Mouse (Mus musculus) large intestine, adult 2 months (tissue): ENCODE results near the gene Ak2. TPM values are rescaled to one million over a fixed set of nuclear protein-coding genes. Genes with fewer than 3 reads are reported as not detected.

ENCODE experiments used
- DNase-seq: peaks from one replicate; pipeline ENCODE4 v3.0.0-alpha.2; 2012; ENCODE audit warnings: low read depth, low spot score
- WGBS: fragments of 180-500 bp; shearing (Covaris S2); methylation state at CpG from one replicate; pipeline ENCODE4 v1.1.7; 2018; 5-methylcytosine and 5-hydroxymethylcytosine counted together
- polyA plus RNA-seq: library from polyadenylated mRNA; depleted of rRNA; stranded (reverse); fragments of >200 nt; gene quantifications from 2 replicates; pipeline ENCODE4 v1.2.3, GENCODE M21; 2012

Gene Ak2
- polyA plus RNA-seq, 1 experiment: 141 TPM

DNA sequence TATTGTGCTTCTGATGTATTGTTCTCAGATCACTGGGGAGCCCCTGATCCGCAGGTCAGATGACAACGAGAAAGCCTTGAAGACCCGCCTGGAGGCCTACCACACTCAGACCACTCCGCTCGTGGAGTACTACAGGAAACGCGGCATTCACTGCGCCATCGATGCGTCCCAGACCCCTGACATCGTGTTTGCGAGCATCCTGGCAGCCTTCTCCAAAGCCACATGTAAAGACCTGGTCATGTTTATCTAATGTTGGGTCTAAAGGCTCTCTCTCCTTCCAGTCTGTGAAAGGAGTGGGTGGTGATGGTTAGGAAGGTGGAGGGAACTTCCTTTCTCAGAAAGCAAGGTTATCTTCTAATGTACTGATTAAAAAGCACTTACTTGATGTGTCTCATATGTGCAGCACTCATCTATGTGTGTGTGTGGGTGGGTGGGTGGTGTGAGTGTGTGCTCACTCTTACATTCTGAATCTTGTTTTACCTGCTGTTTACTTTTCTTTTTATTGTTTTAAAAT is 16.3 kb downstream of the Ak2 start:
- 89% methylated on average over 12 of the region's 12 CpGs for WGBS
- no peak for DNase-seq

DNA sequence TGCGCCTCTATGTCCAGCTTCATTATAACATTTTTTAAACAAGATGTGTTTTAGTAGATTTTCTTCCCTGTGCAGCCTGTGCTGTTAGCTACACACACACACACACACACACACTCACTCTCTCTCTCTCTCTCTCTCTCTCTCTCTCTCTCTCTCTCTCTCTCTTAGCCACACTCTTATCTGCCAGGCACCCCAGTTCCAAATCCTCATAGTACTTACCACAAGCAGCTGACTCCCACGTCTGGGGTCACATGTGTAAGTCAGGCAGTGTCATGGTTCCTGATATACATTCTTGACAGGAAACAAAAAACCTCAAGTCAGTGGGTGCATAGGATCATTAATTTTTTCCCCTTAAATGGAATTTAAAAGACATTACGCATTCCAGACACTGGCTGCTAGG is 16.9 kb downstream of the Ak2 start:
- DNase-seq: no peak
- 84% methylated on average over 3 of the region's 3 CpGs for WGBS

DNA sequence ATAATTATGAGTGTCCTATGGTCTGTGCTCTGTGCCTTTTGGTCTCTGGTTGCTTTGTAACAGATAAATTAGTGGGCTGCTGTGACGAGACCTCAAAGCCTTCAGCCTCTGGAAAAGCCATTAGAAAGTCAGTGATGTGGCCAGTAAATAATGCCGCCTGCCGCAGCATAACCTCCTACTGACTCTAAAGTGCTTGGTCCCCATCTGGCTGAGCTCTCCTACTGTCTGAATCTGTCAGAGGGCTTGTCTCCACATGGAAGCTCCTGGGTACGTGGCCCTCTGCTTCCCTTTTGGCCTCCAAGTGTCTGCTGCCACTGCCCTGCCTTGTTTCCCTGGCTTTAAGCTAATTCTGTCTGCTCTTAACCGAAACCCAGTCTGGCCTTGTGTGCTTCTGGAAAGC is 17.8 kb downstream of the Ak2 start:
- WGBS: 72% methylated on average over 5 of the region's 5 CpGs
- no peak for DNase-seq

DNA sequence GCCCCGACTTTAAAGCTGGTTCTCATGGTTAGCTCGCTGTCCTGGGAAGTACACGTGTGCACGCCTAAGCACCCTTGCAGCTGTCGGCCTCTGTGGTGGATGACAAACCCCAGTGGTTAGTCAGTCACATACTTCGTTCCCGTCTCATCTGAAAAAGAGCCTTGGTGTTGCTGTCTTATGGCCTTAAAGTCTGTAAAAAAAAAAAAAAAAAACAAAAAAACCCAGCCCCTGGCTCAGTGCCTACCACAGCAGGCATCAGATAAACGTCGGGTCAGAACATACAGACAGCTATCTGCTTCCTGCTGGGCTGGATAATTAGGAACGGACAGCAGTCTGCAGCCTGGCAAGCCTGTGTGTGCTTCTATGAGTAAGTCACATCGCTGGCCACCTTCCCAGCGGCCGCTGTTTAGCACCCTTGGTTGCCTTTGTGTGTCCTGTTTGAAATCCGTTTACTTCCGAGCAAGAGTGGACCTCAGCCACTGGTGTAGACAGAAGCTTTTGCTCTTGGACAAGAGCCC is 19.9 kb downstream of the Ak2 start:
- DNase-seq: no peak
- 28% methylated on average over 15 of the region's 15 CpGs for WGBS

DNA sequence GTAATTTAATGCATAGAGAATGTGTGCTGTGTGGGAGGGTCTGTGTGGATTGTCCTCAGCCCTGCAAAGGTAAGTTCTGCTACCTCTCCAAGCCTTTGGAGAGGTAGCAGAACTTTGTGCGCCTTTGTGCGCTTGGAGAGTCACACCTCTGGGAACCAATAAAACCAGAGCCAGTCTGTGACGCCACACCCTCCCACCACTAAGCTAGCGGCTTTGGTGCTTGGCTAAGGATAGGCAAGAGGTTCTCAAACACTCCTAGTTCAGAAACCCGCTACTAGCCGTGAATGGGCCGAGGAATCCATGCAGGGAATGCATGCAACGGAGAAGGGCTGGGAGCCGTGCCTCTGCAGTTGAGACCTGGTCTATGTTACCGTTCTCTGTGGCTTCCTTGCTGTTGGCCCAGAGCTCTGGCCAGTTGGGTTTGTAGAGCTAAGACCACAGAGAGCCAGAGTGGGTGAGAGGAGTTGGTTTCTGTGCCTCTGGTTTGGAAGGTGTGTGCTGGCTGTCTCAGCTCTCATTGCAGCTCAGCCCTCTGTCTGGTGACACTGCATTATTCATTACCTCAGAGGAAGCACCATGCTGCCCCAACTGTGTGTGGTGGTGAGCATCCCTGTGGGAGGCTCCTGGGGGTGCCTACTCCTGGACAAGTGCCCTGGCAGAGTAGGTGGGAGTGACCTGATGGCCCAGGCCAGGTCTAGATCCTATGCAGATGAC is 21.6 kb downstream of the Ak2 start:
- WGBS: 49% methylated on average over 10 of the region's 10 CpGs
- DNase-seq: no peak

DNA sequence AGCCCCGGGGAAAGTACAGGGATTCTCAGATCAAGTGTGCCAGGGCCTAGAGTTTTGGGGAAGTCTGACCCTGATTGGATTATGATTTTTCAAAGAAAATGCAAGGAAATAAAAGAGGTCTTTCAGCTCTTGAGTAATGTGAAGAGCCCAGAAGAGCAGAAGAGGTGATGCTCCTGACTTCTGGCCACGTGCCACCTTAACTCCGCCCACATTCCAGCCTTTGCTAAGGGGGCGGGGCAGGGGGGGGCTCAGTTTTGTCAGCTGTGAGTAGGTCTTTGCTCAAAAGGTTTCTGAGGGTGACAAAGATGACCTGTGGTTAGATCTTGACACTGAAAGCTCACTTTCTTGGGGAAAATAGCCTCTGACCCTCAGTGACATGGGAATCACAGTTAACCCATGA is 24.6 kb downstream of the Ak2 start:
- WGBS: 22% methylated on average over 4 of the region's 4 CpGs
- DNase-seq: no peak

DNA sequence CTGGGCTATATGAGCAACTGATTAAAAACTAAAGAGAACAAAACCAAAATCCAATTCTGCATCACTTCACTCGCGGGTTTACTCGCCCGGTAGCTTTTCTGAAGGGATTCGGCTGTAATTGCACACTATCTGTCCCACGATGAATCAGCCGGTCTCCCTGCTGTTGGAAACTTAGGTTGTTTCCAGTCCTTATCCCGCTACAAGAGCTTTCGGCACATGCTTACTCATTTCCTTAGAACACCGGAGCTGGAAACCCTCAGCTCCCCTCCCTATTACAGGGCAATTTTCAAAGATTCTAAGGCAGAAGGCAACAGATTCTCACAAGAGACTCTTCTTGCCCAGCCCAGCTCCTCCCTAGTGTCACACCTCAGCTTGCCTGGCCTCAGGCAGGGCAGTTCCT is 25.4 kb downstream of the Ak2 start:
- DNase-seq: no peak
- 74% methylated on average over 10 of the region's 10 CpGs for WGBS

DNA sequence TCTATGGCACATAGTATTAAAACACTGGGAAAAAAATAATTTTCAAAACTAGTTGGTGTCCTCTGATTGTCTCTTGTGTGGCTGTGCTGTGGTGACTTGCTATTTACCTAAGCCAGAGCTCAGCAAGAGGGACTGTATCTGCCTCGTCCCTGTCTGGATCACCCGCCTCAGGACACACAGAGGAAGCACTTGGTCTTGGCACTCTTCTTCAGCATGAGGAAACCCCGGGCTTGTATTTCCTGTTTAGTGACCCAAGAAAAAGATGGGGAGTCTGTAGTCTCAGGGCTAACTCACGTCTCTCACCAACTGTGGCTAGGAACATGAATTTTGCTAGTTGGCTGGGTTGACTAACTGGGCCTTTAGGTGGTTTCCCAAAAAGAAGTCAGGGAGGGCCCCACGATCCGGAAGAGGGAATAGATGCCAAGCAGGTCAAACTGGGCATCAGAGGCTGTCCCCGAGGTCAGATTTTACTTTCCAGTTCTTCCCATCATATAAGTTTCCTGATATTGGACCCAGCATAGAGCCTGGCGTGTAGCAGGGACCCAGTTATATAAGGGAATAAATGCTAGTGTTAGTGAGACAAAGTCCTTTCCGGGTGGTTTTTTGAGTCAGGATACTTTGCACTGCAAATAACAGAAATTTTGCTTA is 27.2 kb downstream of the Ak2 start:
- 76% methylated on average over 9 of the region's 9 CpGs for WGBS
- DNase-seq: no peak

DNA sequence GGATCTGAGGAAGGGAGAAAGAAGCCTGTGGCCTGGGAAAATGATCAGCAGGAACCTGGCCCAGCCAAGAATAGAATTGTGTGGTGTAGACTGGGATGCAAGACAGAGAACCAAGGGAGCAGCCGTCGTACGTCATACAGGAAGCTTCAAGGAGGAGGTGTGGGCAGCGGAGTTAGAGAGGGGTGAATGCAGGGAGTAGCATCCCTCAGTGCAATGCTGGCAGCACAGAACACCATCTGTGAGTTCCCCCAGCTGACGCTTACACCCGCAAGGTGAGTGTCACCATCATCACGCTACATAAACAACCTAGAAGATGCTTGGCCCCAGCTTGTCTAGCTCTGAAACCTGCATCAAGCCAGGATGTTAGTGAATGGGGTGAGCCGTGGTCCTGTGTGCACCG is 28.0 kb downstream of the Ak2 start:
- 84% methylated on average over 9 of the region's 9 CpGs for WGBS

DNA sequence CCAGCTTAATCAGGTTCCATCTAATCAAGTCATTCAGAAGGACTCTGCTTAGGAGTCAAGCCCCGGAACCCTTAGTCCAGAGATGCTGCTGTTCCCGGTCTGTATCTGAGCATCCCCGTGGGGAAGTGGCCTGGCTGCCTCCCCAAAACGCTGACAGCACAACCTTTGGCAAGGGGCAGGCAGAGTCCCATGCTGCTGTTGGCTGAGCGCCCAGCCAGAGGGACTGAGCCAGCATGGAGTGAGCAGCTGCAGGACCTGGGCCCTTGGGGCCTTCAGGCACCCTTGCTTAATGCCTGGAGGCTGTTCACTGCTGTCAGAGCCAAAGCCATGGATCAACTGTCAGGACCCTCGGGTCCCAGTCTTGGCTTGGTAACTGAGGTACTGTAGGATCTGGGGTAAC is 28.7 kb downstream of the Ak2 start:
- no peak for DNase-seq
- 35% methylated on average over 6 of the region's 6 CpGs for WGBS

More for the DNA sequence above, 28.0 kb downstream of the Ak2 start:
- DNase-seq: no peak

DNA sequence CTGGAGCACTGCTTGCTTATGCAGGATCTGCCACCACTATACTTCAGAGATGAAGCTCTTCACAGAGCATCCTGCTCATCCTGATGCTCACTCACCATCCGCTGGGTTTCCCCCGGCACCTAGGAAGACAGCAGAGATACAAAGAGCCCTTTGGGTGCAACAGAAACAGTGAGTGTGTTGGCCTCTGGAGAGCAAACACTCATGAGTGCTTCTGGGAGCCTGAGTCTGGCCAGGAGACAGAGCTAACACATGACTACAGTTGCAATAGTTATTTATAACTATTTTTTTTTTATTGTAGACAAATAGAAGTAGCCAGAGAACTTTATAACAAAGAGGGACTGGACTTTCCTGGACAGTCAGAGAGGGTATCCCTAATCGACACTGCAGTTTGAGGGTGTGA is 29.7 kb downstream of the Ak2 start:
- DNase-seq: no peak
- 70% methylated on average over 3 of the region's 3 CpGs for WGBS

DNA sequence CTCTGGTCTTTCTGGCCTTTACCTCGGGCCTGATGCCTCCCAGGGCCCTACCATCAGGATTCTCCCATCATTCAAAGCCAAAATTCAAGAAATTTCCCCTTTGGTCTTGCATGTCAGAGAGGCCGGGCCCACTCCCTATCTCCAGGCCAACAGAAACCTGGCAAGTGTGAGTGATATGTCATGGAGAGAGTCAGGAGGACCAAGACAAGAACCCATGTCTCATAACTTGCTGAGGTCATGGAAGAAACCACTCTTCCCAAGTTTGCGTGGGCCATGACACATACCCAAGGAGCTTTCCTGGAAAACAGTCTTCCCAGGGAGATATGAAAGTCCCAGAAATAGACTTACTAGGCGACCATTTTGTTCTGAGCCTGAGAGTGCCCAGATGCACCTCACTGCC is 30.1 kb downstream of the Ak2 start:
- DNase-seq: no peak
- WGBS: 77% methylated on average over 4 of the region's 4 CpGs

DNA sequence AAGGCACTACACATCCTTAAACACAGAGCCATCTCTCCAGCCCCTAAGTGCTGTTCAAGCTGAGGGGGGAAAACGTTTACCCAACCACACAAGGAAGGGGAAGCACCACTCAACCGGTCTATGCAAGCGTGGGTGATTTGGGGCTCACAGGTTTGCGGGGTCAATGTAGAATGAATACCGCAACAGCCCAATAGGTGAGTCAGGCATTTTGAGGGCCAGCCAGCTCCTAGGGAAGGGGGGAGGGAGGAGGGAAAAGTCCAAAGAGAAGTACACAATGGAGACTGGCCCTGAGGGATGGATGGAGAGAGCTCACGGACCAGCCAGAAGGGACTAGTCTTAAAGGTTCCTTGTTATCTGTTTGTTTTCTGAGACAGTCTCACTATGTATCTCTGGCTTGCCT is 32.1 kb downstream of the Ak2 start:
- DNase-seq: no peak
- WGBS: 50% methylated on average over 6 of the region's 6 CpGs

DNA sequence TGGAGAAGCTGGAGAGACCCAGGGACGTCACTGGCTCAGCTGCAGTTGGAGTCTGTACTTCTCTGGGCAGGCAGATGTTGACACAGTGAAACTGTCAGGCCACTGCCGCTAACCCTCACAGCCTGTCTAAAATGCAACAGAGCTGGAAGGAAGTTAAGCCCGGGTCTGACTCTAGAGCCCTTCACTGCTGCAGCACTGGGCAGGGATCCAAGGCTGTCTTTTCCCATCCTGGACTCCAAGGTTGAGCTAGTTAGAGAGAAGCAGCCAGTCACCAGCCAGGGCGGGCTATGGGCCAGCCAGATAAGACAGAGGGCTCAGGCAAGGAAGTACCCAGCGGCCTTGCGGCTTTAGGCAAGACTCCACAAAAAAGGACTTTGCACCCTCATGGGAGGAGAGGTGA is 33.0 kb downstream of the Ak2 start:
- DNase-seq: no peak
- WGBS: 18% methylated on average over 6 of the region's 6 CpGs

DNA sequence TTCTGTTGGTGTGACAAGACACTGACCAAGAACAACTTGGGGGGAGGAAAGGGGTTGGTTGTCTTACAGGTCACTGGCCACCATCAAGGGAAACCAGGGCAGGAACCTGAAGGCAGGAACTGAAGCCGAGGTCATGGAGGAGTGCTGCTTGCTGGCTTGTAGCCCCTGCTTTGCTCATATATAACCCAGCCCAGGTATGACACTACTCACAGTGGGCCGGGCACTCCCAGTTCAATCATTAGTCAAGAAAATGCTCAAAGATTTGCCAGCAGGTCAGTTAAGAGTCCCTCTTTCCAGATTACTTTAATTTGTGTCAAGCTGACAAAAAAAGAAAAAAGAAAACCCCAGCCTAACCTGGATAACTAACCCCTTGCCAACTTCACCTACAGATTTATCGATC is 33.9 kb downstream of the Ak2 start:
- WGBS: 81% methylated on average over 3 of the region's 3 CpGs

DNA sequence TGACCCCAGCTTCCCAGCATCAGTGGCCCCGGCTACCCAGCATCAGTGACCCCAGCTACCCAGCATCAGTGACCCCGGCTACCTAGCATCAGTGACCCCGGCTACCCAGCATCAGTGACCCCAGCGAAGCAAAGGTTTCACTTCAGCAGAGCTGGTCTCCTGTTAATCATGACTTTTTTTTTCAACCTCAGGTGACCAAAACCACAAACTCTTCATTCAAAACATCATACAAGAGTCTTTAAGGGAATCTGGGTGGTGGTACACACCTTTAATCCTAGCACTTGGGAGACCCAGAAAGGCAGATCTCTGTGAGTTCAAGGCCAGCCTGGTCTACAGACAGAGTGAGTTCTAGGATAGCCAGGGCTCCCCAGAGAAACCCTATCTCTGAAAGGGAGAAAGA is 39.0 kb downstream of the Ak2 start:
- DNase-seq: no peak
- WGBS: 93% methylated on average over 4 of the region's 4 CpGs

More for the DNA sequence above, 33.9 kb downstream of the Ak2 start:
- no peak for DNase-seq

DNA sequence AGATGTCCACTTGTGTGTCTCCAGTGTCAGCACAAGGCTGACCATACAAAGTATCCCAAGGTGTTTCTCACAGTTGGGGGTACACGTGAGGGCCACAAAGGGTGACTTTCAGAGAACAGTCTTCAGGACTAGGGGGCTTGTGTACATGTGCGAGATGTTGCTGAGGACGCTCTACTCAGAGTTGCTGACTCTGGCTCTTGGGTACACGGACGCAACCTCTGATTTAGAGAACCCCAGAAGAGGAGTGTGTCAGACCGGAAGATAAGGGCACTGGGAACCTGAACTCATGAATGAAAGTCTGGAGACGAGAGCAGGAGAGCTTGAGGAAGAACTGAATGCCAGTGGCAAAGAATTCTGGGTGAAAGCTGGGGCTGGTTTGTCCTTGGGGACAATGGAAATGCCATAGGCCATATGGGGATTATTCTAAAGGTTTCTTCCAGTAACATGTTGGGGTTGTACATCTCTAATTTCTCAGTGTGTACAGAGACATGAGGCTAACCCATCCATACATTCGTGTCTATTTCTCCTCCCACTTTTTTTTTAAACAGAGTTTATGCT is 39.7 kb downstream of the Ak2 start:
- no peak for DNase-seq
- 90% methylated on average over 8 of the region's 8 CpGs for WGBS

DNA sequence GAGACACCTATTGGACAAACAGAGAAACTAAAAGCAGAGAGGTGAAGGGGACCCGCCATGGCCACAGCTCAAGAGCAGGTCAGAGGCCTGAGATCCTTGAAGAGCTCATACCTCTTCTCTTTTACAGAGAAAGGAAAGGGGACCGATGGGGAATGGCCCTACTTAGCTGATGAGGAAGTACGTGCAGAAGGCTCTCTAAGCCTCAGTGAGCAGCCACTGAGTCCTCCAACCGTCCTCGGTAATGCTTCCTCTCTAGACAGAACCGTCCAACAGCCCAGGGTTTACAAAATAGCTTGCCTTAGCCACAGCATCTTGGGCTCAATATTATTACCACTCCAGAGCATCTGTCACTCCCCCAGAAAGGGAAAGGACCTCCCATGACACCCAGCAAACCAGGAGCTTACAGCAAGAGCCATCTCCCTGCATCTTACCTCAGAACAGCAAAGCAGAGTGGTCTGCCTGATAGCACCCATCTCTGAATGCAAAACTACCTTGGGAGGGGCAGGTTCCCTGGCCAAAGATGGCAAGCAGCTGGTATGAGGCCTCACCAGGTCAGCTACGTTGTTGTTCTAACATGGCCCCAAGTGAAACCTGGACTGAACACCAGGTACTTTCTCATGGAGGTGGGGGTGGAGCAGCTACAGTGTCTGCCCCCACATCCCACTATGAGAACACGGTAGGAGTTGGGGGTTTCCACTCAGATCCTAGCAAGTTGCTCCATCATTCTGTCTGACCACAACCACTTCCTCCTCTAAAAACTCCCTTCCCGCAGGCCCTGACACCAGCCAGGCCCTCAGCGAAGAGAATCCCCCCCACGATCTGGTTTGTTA is 40.6 kb downstream of the Ak2 start:
- no peak for DNase-seq
- WGBS: 63% methylated on average over 11 of the region's 11 CpGs

DNA sequence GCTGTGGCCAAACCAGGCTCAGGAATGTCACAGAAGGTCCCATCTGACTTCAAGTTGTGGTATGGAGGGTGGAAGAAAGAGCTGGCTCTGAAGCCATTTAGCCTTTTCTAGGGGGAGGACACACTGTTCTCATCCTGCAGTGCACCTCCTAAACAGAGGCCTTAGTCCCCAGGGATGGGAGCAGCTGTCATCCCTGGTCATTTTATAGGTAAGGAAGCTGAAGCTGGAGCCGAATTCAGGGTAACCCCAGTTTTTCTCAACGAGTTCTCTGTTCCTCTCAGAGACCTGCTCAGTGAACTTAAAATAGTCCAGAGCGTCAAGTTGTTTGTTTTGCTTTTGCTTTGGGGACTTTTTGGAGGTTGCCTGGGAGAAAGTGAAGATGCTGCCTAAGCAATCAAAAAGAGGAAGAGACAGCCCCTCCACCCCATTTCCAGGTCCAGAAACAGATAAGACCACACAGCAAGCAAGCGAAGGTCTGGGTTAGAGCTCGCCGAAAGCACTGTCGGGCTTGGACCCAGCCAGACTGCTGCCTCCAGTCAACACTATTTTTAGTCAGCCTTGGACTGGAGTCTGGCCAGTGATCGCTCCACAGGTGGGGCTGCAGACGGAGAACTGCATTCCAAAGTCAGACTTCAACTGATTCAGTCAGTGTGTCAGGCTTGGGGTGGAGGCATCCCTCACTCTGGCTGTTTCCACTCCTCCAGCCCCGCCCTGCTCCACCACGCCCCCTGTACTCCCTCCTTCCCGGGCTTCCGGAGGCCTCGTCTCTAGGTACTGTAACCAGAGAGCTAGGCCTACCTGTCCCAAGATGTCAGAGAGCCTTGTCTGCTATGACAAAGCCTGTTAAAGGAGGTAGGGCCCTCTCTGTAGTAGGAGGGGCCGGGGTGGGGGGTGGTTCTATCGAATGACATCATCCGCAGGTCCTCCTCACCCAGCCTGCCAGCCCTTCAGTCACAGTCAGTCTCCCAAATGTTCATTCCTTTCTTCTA is 41.5 kb downstream of the Ak2 start:
- DNase-seq: no peak
- WGBS: 11% methylated on average over 17 of the region's 17 CpGs
